Mouse (Mus musculus) naive thymus-derived CD4-positive, alpha-beta T cell, adult 2 months (primary cell): ENCODE measurements around the gene Nfyc.

Experiments used
- DNase-seq: peaks from one replicate; pipeline ENCODE4 v3.0.0-alpha.2; 2011; ENCODE audit warnings: low read depth

Nfyc gene

DNA sequence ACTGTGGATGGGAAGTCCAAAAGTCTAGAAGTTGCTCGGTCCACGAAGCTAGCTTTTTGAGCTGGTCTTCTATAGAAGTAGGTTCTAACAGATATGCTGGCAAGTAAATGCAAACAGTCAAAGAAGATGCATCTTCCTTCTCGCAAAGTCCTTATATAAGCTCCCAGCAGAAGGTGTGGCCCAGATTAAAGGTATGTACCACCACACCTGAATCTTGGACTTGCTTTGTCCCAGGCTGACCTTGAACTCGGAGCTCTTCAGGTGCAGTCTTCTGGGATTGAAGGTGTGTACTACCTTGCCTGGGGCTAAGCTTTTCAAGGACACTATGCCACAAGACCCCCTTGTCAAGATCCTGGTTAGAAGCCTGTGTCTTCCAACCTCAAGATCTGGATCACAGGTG is at the start of gene Nfyc:
Nfyc (minus strand) TSS at position 101 of the 400 bp plus-strand sequence.
- no peak for DNase-seq

DNA sequence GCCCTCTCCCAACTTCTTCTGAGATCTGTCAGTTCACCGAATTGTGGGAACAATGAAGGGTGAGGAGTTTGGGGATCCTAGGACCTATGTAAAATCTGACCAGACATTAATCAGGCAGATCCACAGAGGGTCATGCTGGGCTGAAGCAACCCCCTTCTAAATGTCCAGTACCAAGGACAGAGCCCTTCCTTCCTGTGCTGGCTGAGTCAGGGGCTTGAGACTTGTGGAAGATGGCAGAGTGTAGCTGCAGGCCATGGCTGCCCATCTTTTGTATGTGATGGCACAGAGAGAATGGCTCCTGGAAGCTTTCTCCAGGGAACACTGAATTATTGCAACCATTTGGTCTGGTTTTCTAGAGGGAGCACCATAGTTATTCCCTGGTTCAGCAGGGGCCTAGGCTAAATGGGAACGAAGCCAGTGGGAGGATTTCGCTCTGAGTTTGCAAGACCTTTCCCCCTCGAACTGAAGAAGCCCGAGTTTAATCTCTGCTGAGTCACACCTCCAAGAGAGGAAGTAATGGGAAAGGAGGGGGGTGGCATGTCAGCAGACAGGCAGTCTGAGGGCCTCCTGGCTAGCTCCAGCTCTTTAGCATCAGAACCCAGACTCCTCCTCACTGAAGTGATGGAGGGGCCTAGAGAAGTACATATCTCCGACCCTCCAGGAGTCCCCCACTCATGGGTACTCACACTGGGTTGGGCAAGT is 49.5 kb upstream of the Nfyc start:
- DNase-seq: no peak

DNA sequence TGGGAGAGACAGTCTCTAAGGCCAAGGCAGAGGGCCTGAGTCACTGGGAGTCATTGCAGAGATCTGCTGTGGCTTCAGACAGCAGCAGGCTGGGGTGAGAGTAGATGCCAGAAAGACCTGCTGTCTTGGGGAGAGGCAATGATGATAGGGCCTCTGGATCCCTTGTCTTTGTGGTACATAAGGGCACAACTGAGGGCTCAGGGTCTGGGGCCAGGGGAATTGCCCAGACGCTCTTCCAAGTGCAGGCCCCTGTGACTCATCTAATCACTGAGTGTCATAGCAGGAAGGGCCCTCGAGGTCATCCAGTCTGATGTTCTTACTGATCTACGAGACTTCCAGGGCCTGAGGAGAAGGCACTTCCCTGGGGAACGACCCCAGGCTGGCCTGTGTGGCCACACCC is 48.0 kb upstream of the Nfyc start:
- no peak for DNase-seq

DNA sequence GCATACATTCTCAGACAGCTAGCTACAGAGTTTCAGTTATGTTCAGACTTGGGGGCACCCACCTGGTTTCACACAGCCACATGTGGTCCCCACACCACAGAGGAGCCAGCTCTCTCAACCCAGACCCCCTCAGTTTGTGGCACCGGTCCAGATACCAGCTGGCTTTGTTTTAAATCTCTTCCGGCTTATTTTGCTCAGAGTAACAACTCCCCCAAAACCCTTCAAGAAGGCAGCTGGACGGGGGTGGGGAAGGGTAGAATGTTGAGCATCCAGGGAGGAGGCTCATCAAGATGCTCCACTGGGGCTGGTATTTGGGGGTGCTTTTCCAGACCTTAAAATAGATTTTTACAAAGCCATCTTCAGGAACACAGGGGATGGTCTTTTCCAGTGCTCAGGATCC is 47.4 kb upstream of the Nfyc start:
- DNase-seq: no peak

DNA sequence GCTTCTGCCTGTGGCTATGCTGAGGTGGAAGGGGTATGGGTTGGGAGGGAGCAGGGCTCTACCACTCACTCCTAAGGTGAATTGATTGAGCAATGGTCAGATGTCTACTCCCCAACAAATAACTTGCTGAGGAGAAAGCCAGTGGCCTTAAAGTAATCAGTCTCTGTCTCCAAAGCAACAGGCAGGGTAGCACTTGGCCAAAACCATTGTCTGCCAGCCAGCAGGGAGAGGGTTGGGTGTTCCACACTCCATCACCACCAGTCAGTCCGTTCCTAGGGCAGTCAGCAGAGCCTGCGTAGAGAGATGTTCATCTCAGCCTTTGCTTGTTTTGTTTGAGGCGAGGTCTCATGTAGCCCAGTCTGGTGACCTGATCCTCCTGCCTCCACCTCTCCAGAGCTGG is 44.6 kb upstream of the Nfyc start:
- no peak for DNase-seq

DNA sequence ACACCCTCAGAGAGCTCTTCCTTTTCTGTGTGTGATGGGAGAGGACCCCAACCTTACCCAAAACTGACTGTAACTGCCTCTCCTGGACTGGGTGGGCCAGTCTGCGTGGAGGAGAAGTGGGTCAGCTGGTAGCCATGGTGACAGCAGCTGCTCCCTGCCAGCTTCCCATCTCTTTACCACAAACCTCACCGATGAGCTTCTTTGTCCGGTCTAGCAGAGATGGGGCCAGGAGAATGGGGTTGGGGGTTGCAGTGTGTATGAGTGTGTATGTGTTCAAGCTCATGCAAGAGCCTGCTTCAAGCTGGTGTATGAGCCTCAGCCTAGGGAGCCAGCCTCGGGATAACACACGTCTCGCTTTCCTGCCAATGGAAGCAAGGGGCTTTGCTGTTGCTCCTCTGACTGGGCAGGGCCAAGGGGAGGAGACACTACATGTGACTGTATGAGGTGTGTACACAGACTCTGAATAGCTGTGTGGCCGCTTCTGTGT is 38.9 kb upstream of the Nfyc start:
- no peak for DNase-seq

DNA sequence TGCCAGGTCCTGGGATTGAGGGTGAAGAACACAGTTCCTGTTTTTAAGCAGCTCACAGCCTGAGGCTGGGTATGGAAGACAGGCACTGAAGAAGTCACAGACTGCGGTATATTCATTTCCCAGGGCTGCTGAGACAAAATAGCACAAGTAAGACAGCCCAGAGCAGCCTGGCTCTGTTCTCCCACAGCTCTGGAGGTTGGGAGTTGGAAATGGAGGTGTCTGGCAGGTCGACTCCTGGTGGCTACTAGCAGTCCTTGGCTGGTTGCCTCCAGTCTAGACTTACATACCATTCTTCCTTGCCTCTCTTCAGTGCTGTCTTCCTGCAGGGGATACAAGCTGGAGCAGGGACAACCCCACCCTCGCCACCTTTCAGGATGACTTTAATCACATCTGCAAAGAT is 37.6 kb upstream of the Nfyc start:
- no peak for DNase-seq

DNA sequence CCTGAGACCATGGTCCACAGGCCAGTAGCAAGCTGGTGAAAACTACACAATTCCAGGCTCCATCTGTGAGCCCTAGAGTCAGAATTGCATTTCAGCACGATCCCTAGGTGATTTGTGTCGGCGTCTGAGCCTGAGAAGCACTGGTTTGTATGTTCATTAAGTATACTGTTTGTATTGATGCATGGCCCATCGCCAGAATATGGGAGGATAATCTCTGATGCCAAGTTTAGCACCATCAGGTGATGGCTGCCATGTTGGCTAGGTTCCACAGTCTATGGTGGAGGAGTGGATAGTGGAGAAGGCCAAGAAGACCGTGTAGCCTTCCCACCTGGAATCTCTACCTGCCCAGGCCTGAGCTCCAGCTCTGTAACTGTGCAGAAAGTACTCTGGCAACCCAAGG is 36.9 kb upstream of the Nfyc start:
- no peak for DNase-seq

DNA sequence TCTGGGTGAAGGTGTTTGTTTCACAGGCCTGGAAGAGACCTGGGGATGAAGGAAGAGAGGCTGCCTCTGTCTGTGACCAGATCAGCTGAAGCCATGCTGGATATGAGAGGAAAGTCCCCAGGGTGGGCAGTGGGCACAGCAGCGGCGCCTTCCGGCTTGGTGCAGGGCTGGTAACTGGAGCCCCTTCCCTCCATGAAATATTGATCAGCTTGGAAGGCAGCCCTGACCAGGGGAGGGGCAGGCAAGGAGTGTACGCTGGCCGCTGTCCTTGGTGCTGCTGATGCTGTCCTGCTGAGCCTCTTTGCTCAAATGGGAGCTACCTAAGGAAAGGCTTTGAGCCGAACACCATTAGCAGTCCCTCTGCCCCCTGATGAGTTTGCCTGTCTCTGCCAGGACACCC is 34.8 kb upstream of the Nfyc start:
- DNase-seq: no peak

DNA sequence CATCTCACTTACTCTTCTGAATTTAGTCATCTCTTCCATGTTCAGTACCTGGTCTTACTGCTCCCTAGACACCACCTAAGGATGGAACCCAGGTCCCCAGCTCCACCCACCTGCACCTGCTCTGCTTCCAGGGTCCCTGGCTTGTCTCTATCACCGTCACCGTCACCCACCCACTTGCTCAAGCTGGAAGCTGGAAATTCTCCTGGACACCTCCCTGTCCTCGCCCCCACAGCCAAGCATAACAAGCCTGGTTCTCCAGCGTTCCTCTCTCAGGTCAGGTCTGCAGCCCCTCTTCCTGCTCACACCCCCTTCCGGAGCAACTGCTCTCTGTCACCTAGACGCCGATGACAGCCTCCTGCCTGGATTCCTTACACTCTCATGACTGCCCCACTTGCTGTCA is 28.5 kb upstream of the Nfyc start:
- no peak for DNase-seq

DNA sequence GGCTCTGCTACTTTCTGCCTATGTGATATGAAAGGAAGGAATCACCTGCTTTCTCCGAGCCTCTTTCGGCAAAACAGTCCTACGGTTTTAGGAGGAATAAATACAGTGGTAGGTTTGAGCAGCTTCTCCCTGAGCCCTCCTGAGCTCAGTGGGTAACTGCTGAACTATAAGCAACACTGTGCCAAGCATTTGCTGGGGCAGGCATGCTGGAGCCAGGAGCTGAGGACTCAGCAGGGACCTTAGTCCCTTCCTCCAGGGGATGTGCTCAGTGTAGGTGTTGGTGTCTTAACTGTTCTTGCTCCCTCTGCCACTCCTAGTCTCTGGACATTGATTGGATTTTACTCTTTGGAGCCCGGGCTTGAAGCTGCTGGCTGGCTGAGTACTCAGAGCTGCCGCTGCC is 25.0 kb upstream of the Nfyc start:
- no peak for DNase-seq

DNA sequence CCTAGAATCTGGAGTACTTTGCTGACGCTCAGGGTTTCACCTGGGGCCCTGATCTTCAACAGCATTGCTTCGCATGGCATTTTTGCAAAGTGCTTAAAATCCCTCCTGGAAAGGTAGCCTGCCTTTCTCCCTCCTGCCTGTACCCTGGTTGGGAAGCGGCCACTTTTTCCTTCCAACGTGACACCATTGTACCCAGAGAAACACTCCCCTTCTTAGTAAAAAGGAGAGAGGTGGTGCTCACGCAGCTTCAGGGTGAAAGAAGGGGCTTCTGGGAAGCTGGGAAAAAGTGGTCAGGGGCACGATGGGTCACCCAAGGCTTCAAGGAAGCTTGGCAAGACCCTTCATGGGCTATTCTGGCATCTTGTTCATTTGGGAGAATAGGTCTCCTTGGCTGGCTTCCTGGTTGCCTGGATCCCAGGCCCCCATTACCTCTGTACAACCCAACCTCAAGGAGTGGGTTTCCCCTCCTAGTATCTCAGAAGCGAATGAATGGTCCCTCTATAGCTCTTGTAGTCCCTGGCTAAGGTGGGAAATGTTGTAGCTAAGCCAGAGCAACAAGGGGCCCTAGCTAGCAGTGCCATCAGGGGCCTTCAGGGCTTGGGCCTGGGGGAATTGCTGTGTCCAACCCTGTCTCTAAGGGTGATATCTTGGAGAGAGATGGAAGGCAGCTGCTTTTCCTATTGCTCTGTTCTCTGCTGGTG is 24.1 kb upstream of the Nfyc start:
- no peak for DNase-seq

DNA sequence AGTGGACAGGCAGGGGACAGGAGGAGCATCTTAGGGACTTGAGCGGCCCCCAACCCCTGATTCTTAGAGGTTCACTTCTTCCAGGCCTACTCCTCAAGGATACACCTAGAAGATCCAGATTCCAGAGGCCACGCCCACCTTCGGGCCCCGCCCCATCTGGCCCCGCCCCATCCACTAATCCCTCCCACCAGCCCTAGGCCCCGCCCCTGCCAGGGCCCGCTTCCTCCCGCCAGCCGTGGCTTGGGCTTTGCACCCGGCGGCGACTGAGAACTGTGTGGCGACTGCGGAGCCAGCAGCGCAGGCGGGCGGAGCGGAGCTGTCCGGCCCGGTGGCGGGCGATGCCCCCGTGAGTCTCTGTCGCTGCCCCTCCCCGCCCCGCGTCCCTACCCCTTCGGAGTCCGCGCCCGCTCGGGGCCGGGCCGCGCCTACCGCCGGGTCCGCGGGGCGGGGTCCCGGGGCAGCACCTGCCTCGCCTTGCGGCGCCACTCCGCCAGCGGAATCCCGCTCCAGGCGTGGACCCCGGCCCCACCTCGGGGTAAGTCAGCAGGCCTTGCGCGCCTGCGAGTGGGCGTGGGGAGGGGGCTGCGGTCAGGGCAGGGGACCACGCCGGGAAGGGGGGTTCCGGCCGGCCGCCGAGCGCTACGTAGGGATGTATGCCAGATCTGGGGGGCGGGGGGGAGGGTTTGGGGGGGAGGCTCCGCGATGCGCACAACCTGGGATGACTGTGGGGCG is 23.4 kb upstream of the Nfyc start, which contains the start of gene Rims3:
Rims3 (plus strand) TSS at position 229 of the 732 bp plus-strand sequence.
- DNase-seq: peak; percentile 71

DNA sequence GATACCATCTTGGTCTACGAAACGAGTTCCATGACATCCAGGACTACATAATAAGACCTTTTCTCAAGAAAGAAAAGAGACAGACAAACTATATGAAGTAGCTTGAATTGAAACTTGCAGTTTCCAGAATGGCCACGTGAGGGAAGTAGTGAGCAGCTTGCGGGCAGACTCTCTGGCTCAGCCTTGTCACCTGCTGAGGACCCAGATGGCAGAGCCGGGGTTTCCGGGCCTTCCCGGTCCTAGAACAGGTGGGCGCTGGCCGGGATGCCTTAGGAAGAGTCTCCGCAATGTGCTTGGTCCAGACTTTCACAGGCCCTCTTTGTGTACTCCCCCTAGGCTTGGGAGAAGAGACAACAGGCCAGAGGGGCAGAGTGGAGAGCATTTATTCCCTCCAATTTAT is 19.6 kb upstream of the Nfyc start:
- peak; percentile 85 for DNase-seq

DNA sequence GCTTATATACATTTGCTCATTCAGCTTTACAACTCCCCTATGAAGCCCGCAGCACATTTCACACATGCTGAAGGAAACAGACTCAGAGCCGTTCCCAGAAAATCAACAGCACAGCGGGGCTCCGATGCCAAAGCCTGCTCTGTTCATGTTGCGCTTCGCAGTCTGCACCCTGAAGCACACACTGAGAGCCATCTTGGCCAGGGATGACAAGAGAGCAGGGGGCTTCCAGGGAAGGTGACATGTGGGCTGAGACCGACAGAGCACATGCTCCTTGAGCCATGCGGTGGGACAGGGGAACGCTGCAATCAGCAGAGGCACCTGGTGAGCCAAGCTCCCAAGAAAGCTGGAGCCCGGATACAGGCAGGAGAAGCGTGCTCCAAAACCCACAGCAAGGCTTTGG is 18.1 kb upstream of the Nfyc start:
- no peak for DNase-seq

DNA sequence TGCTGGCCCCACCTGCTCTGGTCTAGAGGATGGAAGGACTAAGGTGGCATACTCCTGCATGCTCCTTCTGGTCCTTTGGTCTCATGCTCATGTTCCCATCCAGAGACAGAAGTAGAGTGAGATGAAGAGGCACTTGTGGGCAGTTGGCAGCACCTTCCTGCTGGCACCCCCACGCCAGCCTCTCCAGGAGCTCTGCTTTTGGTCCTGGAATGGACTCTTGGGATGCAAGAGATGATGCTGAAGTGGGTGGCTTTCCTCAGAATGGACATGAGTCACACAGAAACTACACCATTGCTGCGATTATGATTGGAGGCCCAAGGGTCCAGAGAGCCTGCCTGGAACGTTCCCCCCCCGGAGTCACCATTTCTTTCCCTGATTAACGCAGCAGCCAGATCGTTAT is 17.5 kb upstream of the Nfyc start:
- no peak for DNase-seq

DNA sequence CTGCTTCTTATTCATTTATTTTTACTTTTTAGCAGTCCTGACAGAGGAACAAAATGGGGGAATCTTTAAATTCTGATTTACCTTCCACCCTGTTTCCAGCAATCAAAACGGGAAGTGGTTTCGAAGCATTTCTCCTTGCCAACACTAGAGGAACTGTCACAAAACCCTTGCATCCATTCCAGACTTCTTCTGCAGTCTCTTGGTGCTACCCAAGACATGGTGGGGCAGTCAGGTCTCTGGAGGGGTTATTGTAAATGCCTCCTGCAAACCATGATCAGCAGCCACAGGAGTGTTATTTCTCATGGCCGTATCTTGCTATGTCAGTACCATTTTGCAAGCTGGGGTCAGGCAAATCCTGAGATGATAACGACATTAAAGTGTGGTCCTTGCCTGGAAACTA is 13.7 kb upstream of the Nfyc start:
- DNase-seq: no peak

DNA sequence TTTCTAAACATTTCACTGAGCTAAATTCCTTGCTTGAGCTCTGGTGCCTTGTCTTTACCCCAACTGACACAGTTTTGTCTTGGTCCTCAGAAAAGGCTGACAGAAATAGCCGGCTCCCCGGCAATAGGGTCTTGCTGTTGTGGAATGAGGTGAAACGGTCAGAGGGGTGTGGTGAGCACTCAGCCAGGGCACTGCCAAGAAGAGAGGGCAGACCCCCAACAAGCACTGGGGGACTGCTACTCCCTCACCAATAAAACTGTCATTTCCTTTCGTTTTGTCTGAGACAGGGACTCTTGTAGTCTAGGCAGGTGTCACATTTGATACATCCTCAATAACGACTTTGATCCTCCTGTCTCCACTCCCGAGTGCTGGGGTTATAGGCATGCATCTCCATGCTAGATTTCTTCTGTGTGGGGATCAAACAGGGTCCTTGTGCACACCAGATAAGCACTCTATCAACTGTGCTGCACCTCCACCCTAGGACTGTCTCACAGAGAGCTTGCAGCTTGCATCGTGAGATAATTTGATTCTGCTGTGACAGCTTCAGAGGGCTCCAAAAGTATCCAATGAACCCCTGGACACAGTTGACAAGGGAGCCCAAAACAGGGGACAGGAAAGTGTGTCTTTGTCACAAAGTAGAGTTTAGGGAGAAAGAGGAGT is 13.2 kb upstream of the Nfyc start:
- DNase-seq: no peak

DNA sequence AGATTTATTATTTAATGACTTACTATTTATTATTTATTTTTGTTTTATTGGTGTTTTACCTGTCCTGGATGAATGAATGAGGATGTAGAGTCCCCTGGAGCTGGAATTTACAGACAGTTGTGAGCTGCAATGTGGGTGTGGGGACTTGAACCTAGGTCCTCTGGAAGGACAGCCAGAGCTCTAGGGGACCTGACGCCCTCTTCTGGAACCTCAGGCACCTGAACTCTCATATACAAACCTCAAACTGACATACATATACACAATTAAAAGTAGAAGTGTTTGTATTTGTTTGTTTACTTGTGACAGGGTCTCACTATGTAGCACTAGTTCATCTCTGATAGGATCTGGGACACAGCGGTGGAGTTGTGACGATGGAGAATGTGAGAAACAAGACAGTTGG is 10.0 kb upstream of the Nfyc start:
- no peak for DNase-seq

DNA sequence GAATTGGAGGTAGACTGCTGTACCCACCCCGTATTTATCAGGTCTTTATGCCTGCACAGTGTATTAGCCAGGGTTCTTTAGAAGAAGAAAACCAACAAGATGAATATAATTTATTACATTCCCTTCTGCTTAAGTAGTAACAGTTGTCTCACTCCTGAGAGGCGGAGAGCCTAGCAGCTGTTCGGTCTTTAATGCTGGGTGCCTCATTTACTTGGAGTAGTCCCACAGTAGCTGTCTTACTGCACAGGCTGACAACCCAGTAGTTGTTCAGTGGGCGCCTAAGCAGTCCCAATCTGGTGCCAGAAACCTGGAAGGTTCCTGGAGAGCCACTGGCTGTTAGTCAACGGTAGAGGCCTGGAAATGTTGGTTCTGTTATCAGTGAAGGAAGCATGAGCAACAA is 605 bp downstream of the Nfyc start:
- no peak for DNase-seq

DNA sequence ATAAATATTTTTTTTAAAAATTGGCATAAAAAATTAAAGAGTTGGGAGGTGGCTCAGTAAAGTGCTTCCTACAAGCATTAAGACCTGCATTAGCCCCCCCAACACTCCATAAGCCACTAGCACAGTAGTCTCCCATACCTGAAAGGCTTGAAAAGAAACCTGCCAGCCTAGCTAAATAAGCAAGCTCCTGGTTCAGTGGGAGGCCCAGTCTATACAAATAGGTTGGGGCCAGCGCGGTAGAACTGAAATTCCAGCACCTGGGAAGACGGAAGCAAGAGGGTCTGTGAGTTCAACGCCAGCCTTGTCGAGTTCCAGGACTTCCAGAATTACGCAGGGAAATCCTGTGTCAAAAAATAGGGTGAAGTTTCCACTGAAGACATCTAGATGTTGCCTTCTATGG is 5.0 kb downstream of the Nfyc start:
- DNase-seq: peak; percentile 20

DNA sequence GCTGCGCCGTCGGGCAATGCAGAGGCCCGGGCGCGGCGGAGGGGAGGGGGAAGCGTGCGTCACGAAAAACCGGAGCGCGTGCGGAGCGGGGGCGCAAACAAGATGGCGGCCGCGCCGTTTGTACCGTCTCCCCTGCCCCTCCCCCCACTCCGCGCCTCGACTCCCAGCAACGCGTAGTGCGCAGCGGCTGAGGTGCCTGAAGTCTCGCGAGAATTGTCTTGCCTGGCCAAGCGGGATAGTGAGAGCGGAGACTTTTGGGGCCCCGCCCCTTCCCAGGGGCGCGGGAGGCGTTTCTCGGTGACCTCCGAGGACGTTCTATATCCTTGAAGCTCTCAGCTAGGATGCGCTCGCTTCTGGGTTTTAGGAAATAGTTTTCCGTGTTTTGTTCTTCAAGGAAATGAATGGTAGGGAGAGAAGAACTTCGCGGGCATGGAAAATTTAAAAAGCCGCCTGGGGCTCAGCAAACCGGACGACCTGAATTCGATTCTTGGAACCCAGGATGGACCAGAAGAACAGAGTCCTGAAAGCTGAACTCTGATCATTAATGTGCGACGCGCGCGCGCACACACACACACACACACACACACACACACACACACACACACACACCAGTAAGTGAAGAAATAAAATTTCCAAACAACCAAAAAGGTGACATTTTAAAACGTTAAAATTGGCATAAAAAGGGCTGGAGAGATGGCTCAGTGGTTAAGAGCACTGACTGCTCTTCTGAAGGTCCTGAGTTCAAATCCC is 5.6 kb downstream of the Nfyc start:
- DNase-seq: peak; percentile 98
